Mouse (Mus musculus): ENCODE data around the gene Btf3l4. TPM values are rescaled to one million over a fixed set of nuclear protein-coding genes. Genes with fewer than 3 reads are reported as not detected.

Gene Btf3l4
- 10 to 100 TPM; 73.1 to 75.0 TPM for total RNA-seq (2021)
- long read RNA-seq, experiment 1, transcript Btf3l4-203 (6 exons, 1,033 nt), result minor isoform, 16 of 85 reads
- long read RNA-seq, experiment 1, transcript Btf3l4-204 (6 exons, 3,141 nt), result major isoform, 60 of 85 reads
- long read RNA-seq, experiment 1, partial matches to known transcripts, result 0 of 85 reads
- long read RNA-seq, experiment 1, other reads (novel, unspliced or antisense), result 5 of 85 reads
- long read RNA-seq, experiment 2, transcript Btf3l4-204 (6 exons, 3,141 nt), result major isoform, 40 of 48 reads
- long read RNA-seq, experiment 2, transcript Btf3l4-203 (6 exons, 1,033 nt), result minor isoform, 5 of 48 reads
- long read RNA-seq, experiment 2, partial matches to known transcripts, result 0 of 48 reads
- long read RNA-seq, experiment 2, other reads (novel, unspliced or antisense), result 3 of 48 reads

DNA sequence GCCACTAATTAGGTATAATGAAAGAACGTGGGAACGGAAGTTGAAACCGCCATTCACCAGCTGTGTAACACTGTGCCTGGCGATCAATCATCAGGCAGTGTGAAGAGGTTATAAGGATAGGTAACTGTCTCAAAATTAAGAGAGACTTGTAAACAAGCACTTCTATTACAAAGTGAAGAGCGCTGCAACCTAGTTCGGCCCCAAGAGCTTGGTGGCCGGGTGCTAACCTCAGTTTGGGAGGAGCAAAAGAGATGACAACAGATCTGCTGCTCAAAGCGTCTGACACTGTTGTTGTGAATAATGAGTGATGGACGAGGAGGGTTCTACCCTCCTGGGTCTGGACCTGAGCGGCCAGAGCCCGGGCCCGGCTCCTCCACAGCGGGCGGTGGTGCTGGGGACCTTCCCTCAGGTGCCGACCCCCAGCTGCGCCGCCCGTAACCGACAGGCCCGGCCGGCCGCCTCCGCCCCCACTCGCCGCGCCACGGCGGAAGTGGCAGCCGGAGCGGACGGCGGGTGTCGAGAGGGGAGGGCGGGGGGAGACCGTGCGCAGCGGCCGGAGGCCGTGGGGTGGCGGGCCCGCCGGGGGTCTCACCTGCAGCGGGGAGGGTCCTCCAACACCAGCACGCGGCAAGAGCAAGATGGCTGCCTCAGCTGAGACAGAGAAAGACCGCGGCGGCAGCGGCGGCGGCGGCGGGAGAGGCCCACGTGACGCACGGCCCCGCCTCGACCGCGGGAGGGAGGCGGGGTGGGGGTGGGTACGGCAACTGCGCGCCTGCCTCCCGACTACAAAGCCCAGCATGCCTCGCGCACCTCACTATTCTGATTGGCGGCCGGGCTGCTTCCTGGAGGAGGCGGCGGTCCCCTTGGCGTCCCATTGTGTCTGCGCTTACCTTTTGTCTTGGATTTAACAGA, at the start of gene Btf3l4:
Btf3l4 (minus strand) TSS at position 699 of the 912 bp plus-strand sequence.
- DNase-seq, result peak; percentile 90 to 94

DNA sequence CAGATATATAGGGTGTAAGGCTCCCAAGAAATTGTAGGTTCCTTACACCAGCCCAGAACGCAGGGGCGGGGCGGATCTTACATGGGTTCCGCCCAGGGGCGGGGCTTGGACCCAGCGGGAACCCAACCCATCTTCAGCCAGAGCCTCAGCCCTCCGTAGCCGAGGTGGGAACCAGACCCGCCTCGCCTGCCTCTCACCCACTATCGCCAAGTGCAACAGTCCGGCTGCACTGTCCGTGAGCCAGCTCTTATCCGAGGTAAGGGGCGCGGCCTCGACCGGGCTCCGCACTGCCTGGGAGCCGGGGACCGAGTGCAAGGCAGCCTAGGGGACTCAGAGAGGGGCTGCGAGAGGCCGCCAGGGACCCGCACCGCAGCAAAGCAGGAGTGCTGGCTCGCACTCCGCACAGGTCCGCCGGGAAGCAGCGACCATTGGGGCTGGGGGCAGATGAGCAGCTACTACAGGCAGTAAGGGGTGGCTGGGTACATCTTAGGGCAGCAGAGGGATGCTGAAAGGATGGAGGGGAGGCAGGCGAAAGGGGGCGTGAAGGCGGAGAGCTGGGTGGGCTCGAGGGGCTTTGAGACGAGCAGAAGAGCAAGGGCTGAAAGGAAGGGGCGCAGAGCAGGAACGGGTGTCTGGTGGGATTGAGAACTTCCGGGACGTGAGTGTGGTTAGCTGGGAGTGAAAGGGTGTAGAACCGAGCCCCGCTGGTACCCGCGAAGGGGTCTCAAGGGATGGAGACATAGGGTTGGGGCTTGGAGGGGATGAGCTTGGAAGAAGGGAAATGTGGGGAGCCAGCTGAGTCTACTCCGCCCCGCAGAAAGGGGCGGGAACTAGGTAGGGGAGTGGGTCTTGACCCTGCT, 45.8 kb upstream of the Btf3l4 start, which contains the start of gene Rab3b:
Rab3b (plus strand) TSS at position 101 of the 860 bp plus-strand sequence.
- peak; percentile 23 to 34 for DNase-seq

DNA sequence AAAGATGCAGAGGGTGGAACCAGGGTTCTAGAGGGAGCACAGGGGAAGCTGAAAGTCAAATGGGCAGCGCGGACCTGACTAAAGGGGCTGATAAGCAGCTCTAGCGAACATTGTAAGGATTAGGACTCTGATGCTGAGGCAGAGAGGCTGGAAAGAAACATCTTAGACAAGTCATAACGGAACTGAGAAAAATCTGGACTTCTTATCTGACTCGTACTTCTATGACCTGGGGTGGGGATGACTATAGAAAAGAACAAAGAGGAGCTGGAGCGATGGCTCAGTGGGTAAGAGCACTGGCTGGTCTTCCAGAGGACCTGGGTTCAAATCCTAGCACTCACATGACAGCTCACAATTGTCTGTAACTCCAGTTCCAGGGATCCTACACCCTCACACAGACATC, 44.5 kb upstream of the Btf3l4 start:
- DNase-seq, result no peak

DNA sequence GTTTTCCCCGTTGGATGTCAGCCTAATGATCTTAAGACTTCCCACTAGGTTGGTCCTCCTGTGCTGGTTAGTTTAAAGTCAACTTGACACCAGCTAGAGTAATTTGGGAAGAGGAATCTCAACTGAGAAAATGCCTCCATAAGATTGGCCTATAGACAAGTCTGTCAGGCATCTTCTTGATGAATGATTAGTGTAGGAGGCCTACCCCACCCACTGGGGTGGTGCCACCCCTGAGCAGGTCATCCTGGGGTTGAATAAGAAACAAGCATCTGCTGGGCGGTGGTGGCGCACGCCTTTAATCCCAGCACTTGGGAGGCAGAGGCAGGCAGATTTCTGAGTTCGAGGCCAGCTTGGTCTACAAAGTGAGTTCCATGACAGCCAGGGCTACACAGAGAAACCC, 40.3 kb upstream of the Btf3l4 start:
- DNase-seq, result no peak

DNA sequence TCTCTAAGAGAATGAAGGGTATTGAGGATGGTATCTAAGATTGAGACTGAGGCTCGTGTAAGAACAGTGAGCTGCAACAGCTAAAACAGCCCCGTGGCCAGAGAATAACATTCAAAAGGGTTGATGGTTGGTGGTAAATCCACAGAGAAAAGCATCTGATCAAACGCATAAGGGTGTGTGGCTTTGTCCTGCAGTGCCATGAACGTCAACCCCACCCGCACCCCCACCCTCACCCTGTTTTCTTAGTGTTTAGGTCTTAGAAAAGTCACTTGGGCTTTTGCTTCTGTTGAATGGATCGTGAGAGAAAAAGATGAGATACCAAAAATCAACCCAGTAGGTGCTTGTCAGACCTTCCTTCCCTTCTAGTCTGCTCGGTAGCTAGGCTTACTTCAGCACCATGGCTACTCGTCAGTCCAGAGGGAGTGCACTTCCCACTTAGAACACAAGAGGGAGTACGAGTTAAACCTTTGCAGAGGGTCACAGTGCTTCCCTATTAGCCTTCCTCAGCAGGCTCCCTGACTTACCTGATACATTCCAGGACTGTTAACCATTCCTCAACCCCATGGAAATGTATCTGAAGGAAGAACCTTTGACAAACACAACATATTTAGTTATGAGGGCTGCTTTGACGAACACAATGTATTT, 36.4 kb upstream of the Btf3l4 start:
- peak; percentile 81 to 92 for DNase-seq

DNA sequence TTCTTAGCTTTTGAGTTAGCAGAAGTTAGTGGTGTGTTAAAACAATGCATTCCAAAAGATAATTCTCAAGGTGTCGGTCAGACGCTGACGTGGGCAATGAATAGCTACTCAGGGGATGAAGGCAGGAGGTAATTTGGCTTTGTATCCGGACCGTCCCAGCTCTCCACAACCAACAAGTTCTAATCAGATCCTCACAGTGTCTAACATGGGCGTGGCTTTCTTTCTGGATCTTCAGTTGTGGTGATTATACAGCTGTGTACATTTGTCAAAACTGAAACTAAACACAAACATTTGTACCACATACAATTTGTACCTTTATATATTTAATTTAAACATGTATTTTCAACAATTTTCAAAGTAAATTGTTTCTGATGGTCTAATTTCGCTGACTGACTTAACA, 33.4 kb upstream of the Btf3l4 start:
- DNase-seq, result no peak

DNA sequence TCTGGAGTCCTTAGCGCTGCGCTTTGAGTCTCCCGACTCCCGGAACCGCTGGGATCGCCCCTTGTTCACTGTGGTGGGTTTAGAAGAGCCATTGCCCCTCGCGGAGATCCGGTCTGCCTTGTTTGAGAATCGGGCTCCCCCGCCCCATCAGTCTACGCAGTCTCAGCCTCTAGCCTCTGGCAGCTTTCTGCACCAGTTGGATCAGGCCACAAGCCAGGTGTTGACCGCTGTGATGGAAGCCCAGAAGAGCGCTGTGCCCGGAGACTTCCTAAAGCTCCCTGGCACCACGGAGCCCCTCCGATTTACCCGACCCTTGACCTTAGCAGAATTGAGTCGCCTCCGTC, 15.1 kb upstream of the Btf3l4 start, which contains the start of gene A730015C16Rik:
A730015C16Rik (minus strand) TSS at position 115 of the 344 bp plus-strand sequence.
- no peak for DNase-seq

DNA sequence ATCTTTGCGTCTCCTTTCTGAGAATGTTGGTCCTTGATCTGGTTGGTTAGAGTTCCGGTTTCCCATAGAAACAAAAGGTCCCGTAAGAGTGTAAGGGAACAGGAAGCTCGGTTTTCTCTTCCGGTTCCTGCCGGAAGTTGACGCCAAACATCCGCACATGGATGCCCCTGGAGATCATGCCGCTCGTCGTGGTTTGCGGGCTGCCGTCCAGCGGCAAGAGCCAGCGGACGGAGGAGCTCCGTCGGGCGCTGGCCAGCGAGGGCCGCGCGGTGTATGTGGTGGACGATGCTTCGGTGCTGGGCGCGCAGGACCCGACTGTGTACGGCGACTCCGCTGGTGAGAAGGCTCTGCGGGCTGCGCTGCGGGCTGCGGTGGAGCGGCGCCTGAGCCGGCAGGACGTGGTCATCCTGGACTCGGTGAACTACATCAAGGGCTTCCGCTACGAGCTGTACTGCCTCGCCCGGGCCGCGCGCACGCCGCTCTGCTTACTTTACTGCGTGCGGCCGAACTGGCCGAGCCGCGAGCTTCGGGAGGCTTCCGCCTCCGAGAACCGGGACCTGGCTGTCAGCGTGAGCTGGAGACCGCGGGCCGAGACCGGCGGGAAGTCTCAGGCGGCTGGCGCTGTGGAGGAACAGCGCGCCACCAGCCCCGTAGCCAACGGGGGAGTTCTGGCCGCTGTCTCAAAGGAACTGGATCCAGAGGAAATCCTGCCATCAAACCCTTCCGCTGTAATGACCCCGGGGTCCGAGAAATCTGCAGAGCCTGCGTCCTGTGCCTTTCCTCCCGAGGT, 14.5 kb upstream of the Btf3l4 start, which contains the start of gene Kti12:
Kti12 (plus strand) TSS at position 71 of the 790 bp plus-strand sequence.
- peak; percentile 89 to 93 for DNase-seq

DNA sequence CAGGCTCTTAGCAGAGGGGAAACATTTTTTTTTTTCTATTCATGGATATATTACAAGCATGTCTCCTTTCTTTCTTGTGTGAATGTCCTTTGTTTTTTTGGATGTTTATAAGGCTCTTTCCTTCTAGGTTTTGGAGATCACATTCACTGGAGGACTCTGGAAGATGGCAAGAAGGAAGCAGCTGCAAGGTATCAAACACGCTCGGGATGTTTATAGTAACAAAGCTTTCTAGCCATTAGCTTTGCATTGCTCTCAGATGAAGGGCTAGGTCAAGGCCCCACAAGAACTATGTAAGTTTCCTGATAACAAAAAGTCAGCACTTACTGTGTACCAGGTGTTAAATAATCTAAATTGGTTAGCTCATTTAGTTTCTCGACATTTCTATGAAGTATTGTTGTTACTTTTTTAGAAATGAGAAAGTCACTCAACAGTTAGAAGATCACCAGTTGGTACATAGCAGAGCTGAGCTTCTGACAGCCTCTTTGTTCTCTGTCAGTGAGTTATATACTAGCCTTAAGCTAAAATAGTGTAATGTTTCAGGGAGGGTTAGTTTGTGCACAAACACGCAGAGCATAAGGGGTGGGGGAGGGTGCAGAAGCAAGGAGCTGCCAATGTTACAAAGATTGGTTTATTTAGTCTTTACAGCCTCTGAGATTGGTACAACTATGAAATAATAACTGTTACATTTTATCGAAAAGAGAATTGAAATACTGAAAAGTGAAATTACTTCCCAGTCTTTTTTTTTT, 12.6 kb upstream of the Btf3l4 start:
- no peak for DNase-seq

DNA sequence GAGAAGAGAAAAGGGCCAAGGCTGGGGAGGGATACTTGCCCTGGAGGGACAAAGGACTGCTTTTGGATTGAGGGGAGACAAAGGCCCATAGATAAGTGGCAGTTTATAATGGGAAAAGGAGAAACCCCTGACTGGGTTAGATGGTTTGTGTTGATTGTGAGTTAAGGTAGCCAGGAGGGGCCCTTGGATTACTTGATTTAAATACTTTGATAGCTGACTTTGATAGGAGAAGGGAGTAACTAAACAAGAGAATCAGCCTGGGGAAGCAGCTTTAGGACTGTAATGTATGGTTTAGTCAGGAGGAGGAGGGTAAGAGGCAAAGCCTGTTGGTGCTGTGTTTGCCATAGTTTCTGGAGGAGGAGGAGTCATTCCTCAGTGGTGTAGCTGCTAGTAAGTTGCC, 9.9 kb upstream of the Btf3l4 start:
- no peak for DNase-seq

DNA sequence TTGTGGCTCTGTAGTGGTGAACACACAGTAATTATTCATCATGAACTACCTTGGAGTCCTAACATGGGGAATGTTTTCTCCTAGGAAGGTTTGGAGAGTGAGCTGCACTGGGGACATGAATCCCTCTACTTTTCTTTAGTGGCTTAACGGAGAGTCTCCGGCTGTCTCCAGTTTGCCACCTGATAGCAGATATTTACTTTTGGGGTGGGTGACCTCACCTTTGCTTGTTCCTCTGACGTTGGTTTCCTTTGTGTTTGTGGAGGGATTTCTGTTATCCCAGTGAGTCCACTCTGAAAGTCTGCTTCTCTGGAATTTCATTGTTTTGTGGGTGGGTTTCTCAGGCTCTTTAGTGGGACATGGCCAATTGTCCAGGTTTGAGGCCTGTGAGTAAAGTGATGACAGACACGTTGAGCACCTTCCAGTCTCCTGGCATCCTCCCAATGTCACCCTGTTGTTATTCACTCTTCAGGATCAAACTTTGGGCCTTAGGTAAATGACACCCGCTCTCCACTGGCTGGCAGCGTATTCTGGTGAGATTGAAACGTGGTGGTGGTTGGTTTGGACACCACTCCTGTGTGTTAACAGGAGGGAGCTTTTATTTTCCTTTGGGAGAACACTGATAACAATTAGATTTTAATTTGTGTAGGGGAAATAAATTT, 8.6 kb upstream of the Btf3l4 start:
- DNase-seq, result no peak

DNA sequence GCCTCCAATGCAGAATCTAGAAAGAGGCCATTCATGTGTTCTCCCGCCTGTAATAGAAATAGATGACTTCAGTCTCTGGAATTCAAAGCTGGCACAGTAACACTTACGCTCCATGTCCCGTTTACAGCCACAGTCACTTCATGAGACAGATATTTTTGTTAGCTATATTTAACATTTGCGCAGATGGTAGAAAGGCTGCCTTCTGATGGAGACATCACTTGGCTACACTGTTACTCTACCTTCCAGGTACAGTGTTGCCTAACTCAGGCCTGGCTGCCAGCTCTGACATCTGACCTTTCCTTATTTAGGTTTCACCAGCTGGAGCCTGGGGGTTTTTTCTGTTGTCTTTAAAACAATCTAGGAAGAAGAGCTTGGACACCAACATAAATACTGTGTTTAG, 4.6 kb upstream of the Btf3l4 start:
- peak; percentile 44 to 48 for DNase-seq

DNA sequence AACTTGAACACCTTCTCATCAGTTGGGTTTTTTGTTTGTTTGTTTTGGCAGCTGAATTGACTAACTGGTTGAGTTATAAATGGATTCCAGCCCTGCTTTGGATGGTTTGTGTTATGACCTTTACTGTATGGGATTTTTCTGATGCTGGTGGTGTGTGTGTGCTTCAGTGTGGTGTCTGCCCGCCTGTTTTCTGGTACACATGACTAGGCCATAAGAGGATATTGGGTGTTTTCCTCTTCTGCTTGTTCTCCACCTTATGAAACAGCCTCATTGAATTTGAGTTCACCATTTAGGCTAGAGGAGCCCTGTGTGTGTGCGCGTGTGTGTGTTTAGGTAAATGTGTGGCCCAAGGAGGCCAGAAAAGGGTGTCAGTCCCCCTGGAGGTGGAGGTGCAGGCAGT, 2.1 kb upstream of the Btf3l4 start:
- DNase-seq, result no peak

DNA sequence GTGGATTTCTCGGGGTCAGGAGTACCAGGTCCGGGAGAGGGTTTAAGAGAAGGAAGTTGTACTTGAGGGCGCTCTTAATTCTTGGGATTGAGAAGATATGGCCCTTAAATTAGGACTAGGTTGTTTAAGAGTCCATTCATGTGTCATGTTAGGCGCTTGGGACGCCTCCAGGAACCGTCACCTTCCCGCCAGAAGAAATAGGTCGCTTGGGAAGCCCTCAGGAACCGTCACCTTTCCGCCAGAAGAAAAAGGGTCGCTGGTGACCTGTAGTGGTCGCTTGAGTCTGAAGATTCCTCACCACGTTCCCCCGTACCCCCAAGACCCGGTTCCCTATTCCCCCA, 1.5 kb upstream of the Btf3l4 start:
- peak in 1 of 2 experiments; percentile 11 for DNase-seq

DNA sequence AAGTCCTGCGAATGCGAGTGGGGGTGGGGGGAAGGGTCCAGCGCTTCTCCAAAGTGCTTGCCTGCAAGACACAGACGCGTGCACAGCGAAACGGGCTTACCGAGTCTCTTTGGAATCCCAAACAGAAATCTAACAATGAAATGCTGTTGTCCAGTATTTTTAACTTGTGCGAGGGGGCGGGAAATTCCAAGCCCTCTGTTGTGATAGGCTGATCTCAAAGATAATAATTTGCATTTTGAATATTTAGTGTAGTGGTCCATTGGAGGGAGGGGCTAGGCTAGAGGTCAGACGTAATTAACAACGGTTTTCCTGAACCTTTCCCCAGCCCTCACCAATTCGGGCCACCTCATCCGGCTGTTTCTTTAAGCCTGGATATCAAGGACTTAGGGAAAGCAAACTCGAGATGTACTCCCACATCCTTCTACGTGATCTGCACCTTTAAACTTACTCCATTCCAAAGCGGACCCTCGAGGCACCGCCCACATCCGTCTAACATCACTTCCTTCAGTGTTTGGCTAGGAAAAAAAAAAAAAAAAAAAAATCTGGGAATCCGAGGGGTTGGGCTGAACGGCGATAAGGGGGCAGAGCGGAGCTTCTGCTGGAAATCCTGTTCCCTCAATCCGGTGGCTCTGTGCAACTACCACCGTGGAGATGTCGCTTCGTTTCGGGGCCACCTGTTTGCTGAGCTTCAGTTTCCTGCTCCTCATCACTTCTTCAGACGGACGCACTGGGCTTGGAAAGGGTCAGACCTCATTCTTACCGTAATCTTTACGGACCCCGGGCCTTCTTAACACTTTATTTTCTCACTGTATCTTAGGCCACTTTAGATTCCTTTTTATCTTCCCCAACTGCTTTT, 929 bp upstream of the Btf3l4 start, which contains the start of gene Txndc12:
Txndc12 (plus strand) TSS at position 487 of the 856 bp plus-strand sequence.
- peak; percentile 92 to 93 for DNase-seq

DNA sequence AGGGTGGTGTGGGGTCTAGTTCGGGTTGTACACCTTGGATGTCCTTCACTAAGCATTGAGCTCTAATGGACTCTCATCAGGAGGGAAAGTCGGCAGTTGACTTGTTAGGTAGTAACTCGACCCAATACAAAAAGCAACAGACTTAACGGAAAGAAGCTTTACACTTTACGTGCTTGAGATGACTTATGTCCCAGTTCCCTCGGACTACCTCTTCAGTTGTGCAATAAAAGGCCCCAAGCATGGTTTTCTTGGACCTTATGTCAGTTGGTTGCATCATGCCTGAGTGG, 357 bp upstream of the Btf3l4 start:
- DNase-seq, result no peak

DNA sequence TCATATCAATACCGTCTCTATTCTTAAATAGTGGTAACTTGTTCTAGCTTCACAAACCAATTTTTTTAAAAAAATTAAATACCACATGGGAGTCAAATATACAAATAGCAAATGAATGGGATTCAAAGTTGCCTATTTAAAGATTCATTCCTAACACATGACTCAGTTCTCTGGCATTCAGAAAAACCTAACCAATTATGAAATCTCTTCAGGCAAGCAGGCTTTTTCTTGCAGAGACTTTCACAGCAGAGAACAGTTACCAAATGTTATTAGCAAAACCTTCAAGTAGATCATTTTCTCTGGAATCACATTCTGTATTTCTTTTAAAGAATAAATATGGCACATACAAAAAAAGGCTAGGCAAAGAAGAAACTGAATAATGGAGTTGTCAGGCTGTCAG, 2.7 kb downstream of the Btf3l4 start:
- no peak for DNase-seq

DNA sequence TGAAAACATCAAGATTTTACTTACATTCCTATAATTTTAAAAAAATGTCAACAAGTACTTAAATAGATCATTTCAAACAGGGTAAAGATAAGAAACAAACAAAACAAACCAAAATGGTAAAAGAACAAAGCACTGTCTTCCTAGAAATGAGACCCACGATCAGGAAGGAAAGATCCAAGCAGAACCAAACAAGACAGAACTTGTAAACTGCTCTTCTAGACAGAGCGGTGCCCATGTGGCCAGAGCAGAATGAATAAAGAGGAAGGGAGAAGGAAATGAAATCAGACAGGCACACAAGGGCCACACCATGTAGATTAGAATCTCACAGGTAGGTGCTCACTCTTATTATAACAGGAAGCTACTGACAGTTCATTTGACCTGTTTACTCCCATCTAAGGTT, 6.8 kb downstream of the Btf3l4 start:
- no peak for DNase-seq

DNA sequence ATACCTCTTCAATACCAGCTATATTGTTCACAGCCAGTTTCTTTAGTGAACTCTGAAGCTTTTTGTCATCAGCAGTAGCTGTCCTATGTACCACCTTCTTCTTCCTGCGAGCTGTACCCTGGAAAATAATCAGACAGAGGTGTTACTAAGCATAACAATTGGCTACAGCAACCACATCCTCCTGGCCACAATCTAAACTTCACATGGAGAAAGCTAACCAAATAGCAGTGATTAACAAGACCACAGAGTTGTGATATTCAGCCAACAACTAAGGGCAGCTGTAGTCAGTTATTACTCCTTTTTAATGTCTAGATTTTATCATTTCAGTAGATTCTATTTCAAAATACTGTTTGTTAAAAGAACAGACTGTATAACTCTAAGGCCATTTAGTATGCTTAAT, 7.3 kb downstream of the Btf3l4 start:
- DNase-seq, result no peak
